Mouse (Mus musculus): Measurements from ENCODE around the gene Vmn1r15. TPM values are rescaled to one million over a fixed set of nuclear protein-coding genes. Genes with fewer than 3 reads are reported as not detected.

The Vmn1r15 gene
- total RNA-seq (2012; rRNA removed): not detected in 2 replicates

- in situ Hi-C loops (cut with MboI; ENCODE audit: low sequenced_read_pairs in 2 of 2, unreplicated experiment in 2 of 2): no loop called here
- H3K4me1 ChIP-seq (ENCODE audit: control insufficient read depth in 2 of 2, insufficient read depth in 2 of 2, low read length in 2 of 2, poor library complexity in 1 of 2): no peaks in the 10 kb centered on the region
- H3K36me3 ChIP-seq (ENCODE audit: control insufficient read depth, insufficient read depth, low read length, poor library complexity, severe bottlenecking): no peaks in the 10 kb centered on the region
- H3K9ac ChIP-seq (ENCODE audit: insufficient read depth, low read depth, low read length, poor library complexity, severe bottlenecking): no peak within 1 kb of the TSS
- H3K4me3 ChIP-seq (ENCODE audit: insufficient read depth in 1 of 2, low read depth in 1 of 2, low read length in 2 of 2, poor library complexity in 1 of 2, severe bottlenecking in 1 of 2): no peak within 1 kb of the TSS
- H3K27ac ChIP-seq (ENCODE audit: insufficient read depth, low read depth, low read length, poor library complexity, severe bottlenecking): no peak within 1 kb of the TSS
- no peak for TF ChIP-seq ZC3H11A (IDR thresholded peaks at IDR 0.05; ENCODE audit: borderline replicate concordance, low read depth, low read length)
- TF ChIP-seq CHD2 (IDR thresholded peaks at IDR 0.05; ENCODE audit: low read depth, low read length): no peak
- TF ChIP-seq MAFK (IDR thresholded peaks at IDR 0.05; ENCODE audit: insufficient read depth, low read depth, low read length): no peak
- TF ChIP-seq ZNF384 (IDR thresholded peaks at IDR 0.05; ENCODE audit: low read depth, low read length): no peak
- no peak for TF ChIP-seq HCFC1 (IDR thresholded peaks at IDR 0.05; ENCODE audit: borderline replicate concordance, insufficient read depth, low read length)
- H3K9me3 ChIP-seq (ENCODE audit: control insufficient read depth, insufficient read depth, low read depth, low read length): no peaks in the 10 kb centered on the region
- DNase-seq (ENCODE audit: low read depth, low spot score): no peak
Measured at GRCm38 (mm10) chr6:57257652-57258051, at the start of gene Vmn1r15. TSS of gene Vmn1r15 (plus strand) at chr6:57257952.

- DNase-seq (ENCODE audit: low read depth, low spot score): no peak
- H3K9ac ChIP-seq (ENCODE audit: insufficient read depth, low read depth, low read length, poor library complexity, severe bottlenecking): no peak within 1 kb of the TSS
- in situ Hi-C loops (cut with MboI; ENCODE audit: low sequenced_read_pairs in 2 of 2, unreplicated experiment in 2 of 2): no loop called here
- TF ChIP-seq ZC3H11A (IDR thresholded peaks at IDR 0.05; ENCODE audit: borderline replicate concordance, low read depth, low read length) (no peak), MAFK (IDR thresholded peaks at IDR 0.05; ENCODE audit: insufficient read depth, low read depth, low read length) (no peak), ZNF384 (IDR thresholded peaks at IDR 0.05; ENCODE audit: low read depth, low read length) (no peak), HCFC1 (IDR thresholded peaks at IDR 0.05; ENCODE audit: borderline replicate concordance, insufficient read depth, low read length) (no peak), CHD2 (IDR thresholded peaks at IDR 0.05; ENCODE audit: low read depth, low read length) (no peak)
- no peak within 1 kb of the TSS for H3K27ac ChIP-seq (ENCODE audit: insufficient read depth, low read depth, low read length, poor library complexity, severe bottlenecking)
- H3K4me3 ChIP-seq (ENCODE audit: insufficient read depth in 1 of 2, low read depth in 1 of 2, low read length in 2 of 2, poor library complexity in 1 of 2, severe bottlenecking in 1 of 2): no peak within 1 kb of the TSS
- no peaks in the 10 kb centered on the region for H3K36me3 ChIP-seq (ENCODE audit: control insufficient read depth, insufficient read depth, low read length, poor library complexity, severe bottlenecking)
- no peaks in the 10 kb centered on the region for H3K4me1 ChIP-seq (ENCODE audit: control insufficient read depth in 2 of 2, insufficient read depth in 2 of 2, low read length in 2 of 2, poor library complexity in 1 of 2)
- H3K9me3 ChIP-seq (ENCODE audit: control insufficient read depth, insufficient read depth, low read depth, low read length): no peaks in the 10 kb centered on the region
Measured at GRCm38 (mm10) chr6:57231386-57231785, 26.4 kb upstream of the Vmn1r15 start, which contains the start of gene Vmn1r14. TSS of gene Vmn1r14 (plus strand) at chr6:57231686.

GRCm38 (mm10) chr6:57260990-57261389 lies 3.2 kb downstream of the Vmn1r15 start:
- no peaks in the 10 kb centered on the region for H3K4me1 ChIP-seq (ENCODE audit: control insufficient read depth in 2 of 2, insufficient read depth in 2 of 2, low read length in 2 of 2, poor library complexity in 1 of 2)
- H3K4me3 ChIP-seq (ENCODE audit: insufficient read depth in 1 of 2, low read depth in 1 of 2, low read length in 2 of 2, poor library complexity in 1 of 2, severe bottlenecking in 1 of 2): no peak overlapping the region
- H3K36me3 ChIP-seq (ENCODE audit: control insufficient read depth, insufficient read depth, low read length, poor library complexity, severe bottlenecking): no peaks in the 10 kb centered on the region
- no peak overlapping the region for H3K27ac ChIP-seq (ENCODE audit: insufficient read depth, low read depth, low read length, poor library complexity, severe bottlenecking)
- H3K9ac ChIP-seq (ENCODE audit: insufficient read depth, low read depth, low read length, poor library complexity, severe bottlenecking): no peak overlapping the region
- TF ChIP-seq MAFK (IDR thresholded peaks at IDR 0.05; ENCODE audit: insufficient read depth, low read depth, low read length) (no peak), ZNF384 (IDR thresholded peaks at IDR 0.05; ENCODE audit: low read depth, low read length) (no peak), HCFC1 (IDR thresholded peaks at IDR 0.05; ENCODE audit: borderline replicate concordance, insufficient read depth, low read length) (no peak), CHD2 (IDR thresholded peaks at IDR 0.05; ENCODE audit: low read depth, low read length) (no peak), ZC3H11A (IDR thresholded peaks at IDR 0.05; ENCODE audit: borderline replicate concordance, low read depth, low read length) (no peak)
- in situ Hi-C loops (cut with MboI; ENCODE audit: low sequenced_read_pairs in 2 of 2, unreplicated experiment in 2 of 2): no loop called here
- H3K9me3 ChIP-seq (ENCODE audit: control insufficient read depth, insufficient read depth, low read depth, low read length): no peaks in the 10 kb centered on the region
- DNase-seq (ENCODE audit: low read depth, low spot score): no peak

- Histone ChIP-seq H3K9me3 (ENCODE audit: control insufficient read depth, insufficient read depth, low read depth, low read length) (no peaks in the 10 kb centered on the region), H3K9ac (ENCODE audit: insufficient read depth, low read depth, low read length, poor library complexity, severe bottlenecking) (no peak overlapping the region), H3K4me3 (ENCODE audit: insufficient read depth in 1 of 2, low read depth in 1 of 2, low read length in 2 of 2, poor library complexity in 1 of 2, severe bottlenecking in 1 of 2) (no peak overlapping the region), H3K36me3 (ENCODE audit: control insufficient read depth, insufficient read depth, low read length, poor library complexity, severe bottlenecking) (no peaks in the 10 kb centered on the region), H3K4me1 (ENCODE audit: control insufficient read depth in 2 of 2, insufficient read depth in 2 of 2, low read length in 2 of 2, poor library complexity in 1 of 2) (no peaks in the 10 kb centered on the region), H3K27ac (ENCODE audit: insufficient read depth, low read depth, low read length, poor library complexity, severe bottlenecking) (no peak overlapping the region)
- TF ChIP-seq ZNF384 (IDR thresholded peaks at IDR 0.05; ENCODE audit: low read depth, low read length) (no peak), MAFK (IDR thresholded peaks at IDR 0.05; ENCODE audit: insufficient read depth, low read depth, low read length) (no peak), ZC3H11A (IDR thresholded peaks at IDR 0.05; ENCODE audit: borderline replicate concordance, low read depth, low read length) (no peak), HCFC1 (IDR thresholded peaks at IDR 0.05; ENCODE audit: borderline replicate concordance, insufficient read depth, low read length) (no peak), CHD2 (IDR thresholded peaks at IDR 0.05; ENCODE audit: low read depth, low read length) (no peak)
- in situ Hi-C loops (cut with MboI; ENCODE audit: low sequenced_read_pairs in 2 of 2, unreplicated experiment in 2 of 2): no loop called here
- no peak for DNase-seq (ENCODE audit: low read depth, low spot score)
Measured at GRCm38 (mm10) chr6:57271881-57272280, 14.1 kb downstream of the Vmn1r15 start.

GRCm38 (mm10) chr6:57272517-57272916 lies 14.8 kb downstream of the Vmn1r15 start:
- no peak overlapping the region for H3K9ac ChIP-seq (ENCODE audit: insufficient read depth, low read depth, low read length, poor library complexity, severe bottlenecking)
- H3K4me1 ChIP-seq (ENCODE audit: control insufficient read depth in 2 of 2, insufficient read depth in 2 of 2, low read length in 2 of 2, poor library complexity in 1 of 2): no peaks in the 10 kb centered on the region
- H3K36me3 ChIP-seq (ENCODE audit: control insufficient read depth, insufficient read depth, low read length, poor library complexity, severe bottlenecking): no peaks in the 10 kb centered on the region
- TF ChIP-seq ZNF384 (IDR thresholded peaks at IDR 0.05; ENCODE audit: low read depth, low read length) (no peak), ZC3H11A (IDR thresholded peaks at IDR 0.05; ENCODE audit: borderline replicate concordance, low read depth, low read length) (no peak), HCFC1 (IDR thresholded peaks at IDR 0.05; ENCODE audit: borderline replicate concordance, insufficient read depth, low read length) (no peak), MAFK (IDR thresholded peaks at IDR 0.05; ENCODE audit: insufficient read depth, low read depth, low read length) (no peak), CHD2 (IDR thresholded peaks at IDR 0.05; ENCODE audit: low read depth, low read length) (no peak)
- DNase-seq (ENCODE audit: low read depth, low spot score): no peak
- no peak overlapping the region for H3K4me3 ChIP-seq (ENCODE audit: insufficient read depth in 1 of 2, low read depth in 1 of 2, low read length in 2 of 2, poor library complexity in 1 of 2, severe bottlenecking in 1 of 2)
- H3K27ac ChIP-seq (ENCODE audit: insufficient read depth, low read depth, low read length, poor library complexity, severe bottlenecking): no peak overlapping the region
- H3K9me3 ChIP-seq (ENCODE audit: control insufficient read depth, insufficient read depth, low read depth, low read length): no peaks in the 10 kb centered on the region
- in situ Hi-C loops (cut with MboI; ENCODE audit: low sequenced_read_pairs in 2 of 2, unreplicated experiment in 2 of 2): no loop called here
